Mouse (Mus musculus) bone marrow, adult 2 months (tissue): ENCODE data around the gene Sel1l3.

Experiments used
- CTCF ChIP-seq: fragments of 200-500 bp; IDR thresholded peaks from 2 replicates; pipeline ENCODE4 v1.5.1; 2011; ENCODE audit warnings: low read length, control low read depth; ENCODE audit not compliant: control insufficient read depth, insufficient read depth
- POLR2A ChIP-seq: fragments of 200-500 bp; IDR thresholded peaks from 2 replicates; pipeline ENCODE4 v1.6.1; 2011; ENCODE audit warnings: low read depth, mild to moderate bottlenecking, control low read depth, low read length, borderline replicate concordance; ENCODE audit not compliant: control insufficient read depth

DNA sequence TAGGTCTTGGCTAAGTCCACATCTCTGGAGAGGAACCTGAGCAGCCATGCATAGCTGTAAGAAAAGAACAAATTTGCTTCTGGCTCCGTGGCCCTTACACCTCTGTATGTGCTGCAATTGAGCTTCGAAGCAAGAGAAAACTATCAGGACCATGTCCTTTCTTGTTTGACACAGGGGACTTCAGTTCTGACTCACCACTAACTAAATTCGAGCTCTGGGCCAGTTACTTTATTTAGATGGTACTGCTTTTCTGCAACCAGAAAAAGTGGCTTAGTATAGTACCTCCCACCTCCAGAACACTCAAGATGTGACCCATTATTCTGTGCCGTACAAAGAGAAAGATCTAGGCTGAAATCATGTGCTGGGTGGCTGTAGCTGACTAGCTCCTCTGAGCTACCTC, 66.3 kb downstream of the Sel1l3 start:
- TF ChIP-seq CTCF (no peak), POLR2A (no peak)
